Mouse (Mus musculus) megakaryocyte, embryonic 14.5 days (primary cell): ENCODE data around the gene H2al1m.

Experiments used
- FLI1 ChIP-seq: IDR thresholded peaks from 2 replicates; pipeline ENCODE4 v1.6.1; 2012; ENCODE audit warnings: low read length, inconsistent platforms, mixed read lengths
- GATA1 ChIP-seq: IDR thresholded peaks from 3 replicates; pipeline ENCODE4 v1.6.1; 2012; ENCODE audit warnings: mixed read lengths, low read length, inconsistent platforms, borderline replicate concordance

- TF ChIP-seq GATA1 (no peak), FLI1 (no peak)
These were observed 38.8 kb upstream of the H2al1m start for GRCm38 (mm10) chrX:9244603-9245336.
